Mouse (Mus musculus) hindbrain, embryonic 15.5 days (tissue): ENCODE data around the gene Slc35e3. TPM values are rescaled to one million over a fixed set of nuclear protein-coding genes. Genes with fewer than 3 reads are reported as not detected.

Experiments
- ATAC-seq: fragments of 200-750 bp; cut with Nextera tagmentation; 2 replicates; pipeline ENCODE4 v1.8.0; 2017; ENCODE audit warnings: low read depth, moderate number of reproducible peaks, moderate TSS enrichment; ENCODE audit not compliant: low FRiP score
- H3K27ac ChIP-seq: fragments of 300-500 bp; sonication (generic); replicated peaks from 2 replicates; pipeline ENCODE4 v1.5.1; 2015; ENCODE audit warnings: mild to moderate bottlenecking, inconsistent platforms
- H3K27me3 ChIP-seq: fragments of 300-500 bp; sonication (generic); 2 replicates; pipeline ENCODE4 v1.6.1; 2015; ENCODE audit warnings: control low read depth, inconsistent platforms
- H3K36me3 ChIP-seq: fragments of 300-500 bp; sonication (generic); 2 replicates; pipeline ENCODE4 v1.6.1; 2015; ENCODE audit warnings: control low read depth, inconsistent platforms
- H3K4me1 ChIP-seq: fragments of 300-500 bp; sonication (generic); replicated peaks from 2 replicates; pipeline ENCODE4 v1.6.1; 2015; ENCODE audit warnings: control low read depth, inconsistent platforms
- H3K4me2 ChIP-seq: fragments of 300-500 bp; sonication (generic); 2 replicates; pipeline ENCODE4 v1.6.1; 2015; ENCODE audit warnings: moderate library complexity, mild to moderate bottlenecking, inconsistent platforms
- H3K4me3 ChIP-seq: fragments of 300-500 bp; sonication (generic); 2 replicates; pipeline ENCODE4 v1.5.1; 2015; ENCODE audit warnings: mild to moderate bottlenecking, inconsistent platforms
- H3K9ac ChIP-seq: fragments of 300-500 bp; sonication (generic); 2 replicates; pipeline ENCODE4 v1.6.1; 2015; ENCODE audit warnings: inconsistent platforms
- H3K9me3 ChIP-seq: fragments of 300-500 bp; sonication (generic); 2 replicates; pipeline ENCODE4 v1.6.1; 2016; ENCODE audit warnings: control low read depth, inconsistent platforms
- WGBS: fragments of 180-500 bp; shearing (Covaris S2); methylation state at CpG from one replicate; pipeline ENCODE4 v1.1.7; 2015; 5-methylcytosine and 5-hydroxymethylcytosine counted together
- polyA plus RNA-seq: library from polyadenylated mRNA; unstranded; fragments of >200 nt; fragmentation: Nextera tagmentation; extraction: Ambion mirVana; gene quantifications from 2 replicates; pipeline ENCODE4 v1.2.1, GENCODE M21; 2015

The Slc35e3 gene
- polyA plus RNA-seq, 1 experiment from 2014 or later = 32.4 TPM

DNA sequence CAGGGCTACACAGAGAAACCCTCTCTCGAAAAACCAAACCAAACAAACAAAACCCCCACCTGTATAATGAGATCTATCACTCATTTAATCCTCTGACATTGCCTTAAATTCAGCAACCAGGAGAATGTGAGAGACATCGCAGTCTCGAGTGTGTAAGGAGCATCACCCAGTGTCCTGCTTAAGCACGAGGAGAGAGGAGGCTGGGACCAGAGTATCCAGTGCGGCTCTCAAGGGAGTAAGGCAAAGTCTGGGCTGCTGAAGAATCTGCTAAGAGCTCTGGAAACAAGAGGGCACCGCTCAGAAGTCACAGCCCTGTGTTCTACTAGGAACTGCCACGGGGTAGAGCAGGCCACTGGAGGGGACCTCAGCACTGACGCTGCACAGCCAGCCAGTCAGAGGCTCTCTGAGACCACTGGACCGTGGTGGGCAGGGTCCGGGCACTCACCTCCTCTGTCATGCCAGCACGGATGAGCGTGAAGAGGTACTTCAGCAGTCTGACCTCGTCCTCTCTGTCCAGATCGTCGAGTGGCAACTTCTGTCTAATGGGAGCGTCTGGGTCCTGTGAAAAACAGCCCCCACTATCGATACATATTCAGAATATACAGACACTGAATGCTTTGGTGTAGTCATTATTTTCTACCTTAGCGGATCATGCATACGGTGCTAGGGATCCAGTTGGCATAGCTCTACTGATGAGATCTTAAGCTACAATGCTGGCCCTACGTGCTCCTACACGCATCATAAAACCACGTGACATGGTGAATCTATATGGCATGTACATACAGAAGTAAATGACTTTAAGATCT lies 28.0 kb upstream of the Slc35e3 start:
- Histone ChIP-seq H3K4me1 (no peaks in the 10 kb centered on the region), H3K27me3 (no peaks in the 10 kb centered on the region), H3K9ac (no peak overlapping the region), H3K36me3 (peaks cover 73% of the 10 kb centered on the region), H3K4me3 (no peak overlapping the region), H3K4me2 (no peak overlapping the region), H3K9me3 (no peaks in the 10 kb centered on the region), H3K27ac (no peak overlapping the region)
- no peak for ATAC-seq
- WGBS = 96% methylated on average over 22 of the region's 22 CpGs

- 94% methylated on average over 7 of the region's 7 CpGs for WGBS
- no peak for ATAC-seq
Observed at GRCm38 (mm10) chr10:117773106-117773720, 27.0 kb upstream of the Slc35e3 start.

GRCm38 (mm10) chr10:117772364-117773105 lies 26.4 kb upstream of the Slc35e3 start:
- ATAC-seq = no peak
- H3K9me3 ChIP-seq = no peaks in the 10 kb centered on the region
- H3K27ac ChIP-seq = no peak overlapping the region
- no peaks in the 10 kb centered on the region for H3K27me3 ChIP-seq
- no peak overlapping the region for H3K4me3 ChIP-seq
- 85% methylated on average over 17 of the region's 17 CpGs for WGBS
- H3K36me3 ChIP-seq = peaks cover 69% of the 10 kb centered on the region
- H3K9ac ChIP-seq = no peak overlapping the region
- no peak overlapping the region for H3K4me2 ChIP-seq
- H3K4me1 ChIP-seq = no peaks in the 10 kb centered on the region

More at GRCm38 (mm10) chr10:117773106-117773720, 27.0 kb upstream of the Slc35e3 start:
- H3K9ac ChIP-seq = no peak overlapping the region
- H3K9me3 ChIP-seq = no peaks in the 10 kb centered on the region
- no peaks in the 10 kb centered on the region for H3K4me1 ChIP-seq
- H3K4me2 ChIP-seq = no peak overlapping the region
- no peaks in the 10 kb centered on the region for H3K27me3 ChIP-seq
- H3K36me3 ChIP-seq = peaks cover 66% of the 10 kb centered on the region
- no peak overlapping the region for H3K4me3 ChIP-seq
- no peak overlapping the region for H3K27ac ChIP-seq

- Histone ChIP-seq H3K36me3 (peaks cover 67% of the 10 kb centered on the region), H3K9me3 (no peaks in the 10 kb centered on the region), H3K4me3 (no peak overlapping the region), H3K4me2 (no peak overlapping the region), H3K4me1 (no peaks in the 10 kb centered on the region), H3K27ac (no peak overlapping the region), H3K9ac (no peak overlapping the region), H3K27me3 (no peaks in the 10 kb centered on the region)
- 97% methylated on average over 10 of the region's 10 CpGs for WGBS
- ATAC-seq = no peak
Observed at GRCm38 (mm10) chr10:117771131-117771510, 25.0 kb upstream of the Slc35e3 start.

- no peaks in the 10 kb centered on the region for H3K4me1 ChIP-seq
- no peaks in the 10 kb centered on the region for H3K9me3 ChIP-seq
- H3K4me3 ChIP-seq = no peak overlapping the region
- no peak overlapping the region for H3K9ac ChIP-seq
- 93% methylated on average over 18 of the region's 18 CpGs for WGBS
- H3K27me3 ChIP-seq = no peaks in the 10 kb centered on the region
- ATAC-seq = no peak
- no peak overlapping the region for H3K4me2 ChIP-seq
- H3K36me3 ChIP-seq = peaks cover 67% of the 10 kb centered on the region
- no peak overlapping the region for H3K27ac ChIP-seq
Observed at GRCm38 (mm10) chr10:117770286-117771130, 24.3 kb upstream of the Slc35e3 start.

- Histone ChIP-seq H3K27ac (no peak overlapping the region), H3K36me3 (peaks cover 67% of the 10 kb centered on the region), H3K4me2 (no peak overlapping the region), H3K4me3 (no peak overlapping the region), H3K9ac (no peak overlapping the region), H3K27me3 (no peaks in the 10 kb centered on the region), H3K4me1 (no peaks in the 10 kb centered on the region), H3K9me3 (no peaks in the 10 kb centered on the region)
- WGBS = 94% methylated on average over 9 of the region's 9 CpGs
- ATAC-seq = no peak
Observed at GRCm38 (mm10) chr10:117769541-117770285, 23.5 kb upstream of the Slc35e3 start.

DNA sequence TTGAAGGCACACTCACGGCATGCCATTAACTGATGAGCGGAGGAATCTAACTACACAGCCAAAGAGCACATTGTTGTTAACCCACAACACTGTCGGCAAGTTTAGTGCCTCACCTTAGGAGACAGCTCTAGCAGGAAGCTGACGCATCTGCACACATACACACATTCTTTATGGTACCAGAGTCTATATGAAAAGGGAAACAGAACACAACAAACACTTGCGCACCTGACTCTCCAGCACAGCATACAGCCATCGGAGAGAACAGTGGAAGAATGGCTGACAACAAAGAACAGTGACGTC lies 21.9 kb upstream of the Slc35e3 start:
- Histone ChIP-seq H3K36me3 (peaks cover 64% of the 10 kb centered on the region), H3K27ac (no peak overlapping the region), H3K9ac (no peak overlapping the region), H3K4me2 (no peak overlapping the region), H3K4me1 (no peaks in the 10 kb centered on the region), H3K9me3 (no peaks in the 10 kb centered on the region), H3K27me3 (no peaks in the 10 kb centered on the region), H3K4me3 (no peak overlapping the region)
- 90% methylated on average over 7 of the region's 7 CpGs for WGBS
- ATAC-seq = no peak

- Histone ChIP-seq H3K27ac (no peak overlapping the region), H3K4me2 (no peak overlapping the region), H3K4me3 (no peak overlapping the region), H3K9ac (no peak overlapping the region), H3K9me3 (no peaks in the 10 kb centered on the region), H3K4me1 (no peaks in the 10 kb centered on the region), H3K27me3 (no peaks in the 10 kb centered on the region), H3K36me3 (peaks cover 65% of the 10 kb centered on the region)
- ATAC-seq = no peak
- WGBS = 91% methylated on average over 10 of the region's 10 CpGs
Observed at GRCm38 (mm10) chr10:117767286-117768140, 21.3 kb upstream of the Slc35e3 start.

- Histone ChIP-seq H3K36me3 (peaks cover 65% of the 10 kb centered on the region), H3K27me3 (no peaks in the 10 kb centered on the region), H3K4me2 (no peak overlapping the region), H3K9me3 (no peaks in the 10 kb centered on the region), H3K9ac (no peak overlapping the region), H3K4me1 (no peaks in the 10 kb centered on the region), H3K4me3 (no peak overlapping the region), H3K27ac (no peak overlapping the region)
- 96% methylated on average over 5 of the region's 5 CpGs for WGBS
- no peak for ATAC-seq
Observed at GRCm38 (mm10) chr10:117766896-117767160, 20.7 kb upstream of the Slc35e3 start.

- H3K36me3 ChIP-seq = peaks cover 66% of the 10 kb centered on the region
- 95% methylated on average over 16 of the region's 16 CpGs for WGBS
- ATAC-seq = no peak
Observed at GRCm38 (mm10) chr10:117766111-117766895, 20.1 kb upstream of the Slc35e3 start.

More at GRCm38 (mm10) chr10:117766111-117766895, 20.1 kb upstream of the Slc35e3 start:
- H3K4me2 ChIP-seq = no peak overlapping the region
- H3K27me3 ChIP-seq = no peaks in the 10 kb centered on the region
- no peak overlapping the region for H3K9ac ChIP-seq
- no peak overlapping the region for H3K27ac ChIP-seq
- no peaks in the 10 kb centered on the region for H3K4me1 ChIP-seq
- H3K9me3 ChIP-seq = no peaks in the 10 kb centered on the region
- H3K4me3 ChIP-seq = no peak overlapping the region
